Mouse (Mus musculus) bone marrow macrophage, adult 2 months (primary cell): ENCODE results near the gene Nt5c. TPM values are rescaled to one million over a fixed set of nuclear protein-coding genes. Genes with fewer than 3 reads are reported as not detected.
A peak's percentile ranks its signal among the peaks of the same experiment; 100 is the strongest.

Experiments
- H3K27ac ChIP-seq: 2 replicates; pipeline ENCODE4 v1.5.1; 2012; ENCODE audit warnings: low read depth, low read length; ENCODE audit not compliant: insufficient read depth
- H3K4me1 ChIP-seq: 2 replicates; pipeline ENCODE4 v1.6.1; 2012; ENCODE audit warnings: low read length; ENCODE audit not compliant: control insufficient read depth, insufficient read depth
- H3K4me3 ChIP-seq: 2 replicates; pipeline ENCODE4 v1.5.1; 2012; ENCODE audit warnings: mild to moderate bottlenecking, low read length, moderate library complexity; ENCODE audit not compliant: insufficient read depth
- CTCF ChIP-seq: IDR thresholded peaks from 2 replicates; pipeline ENCODE4 v1.5.1; 2012; ENCODE audit warnings: low read depth, mild to moderate bottlenecking, low read length, moderate library complexity
- POLR2A ChIP-seq: IDR thresholded peaks from 2 replicates; pipeline ENCODE4 v1.6.1; 2012; ENCODE audit warnings: mild to moderate bottlenecking, low read depth, low read length, borderline replicate concordance
- polyA plus RNA-seq: library from polyadenylated mRNA; stranded (reverse); fragments of >200 nt; gene quantifications from 2 replicates; pipeline ENCODE4 v1.2.4, GENCODE M21; 2012; ENCODE audit not compliant: missing spikeins, insufficient read depth, insufficient read length

Nt5c gene
- polyA plus RNA-seq, 1 experiment: 66.3 TPM

GRCm38 (mm10) chr11:115485155-115485554 is 6.5 kb downstream of the Nt5c start:
- no peak overlapping the region for H3K4me3 ChIP-seq
- no peak for TF ChIP-seq POLR2A
- no peak for TF ChIP-seq CTCF
- H3K4me1 ChIP-seq: no peaks in the 10 kb centered on the region
- no peak overlapping the region for H3K27ac ChIP-seq

- Histone ChIP-seq H3K27ac (no peak overlapping the region), H3K4me1 (peaks cover 7% of the 10 kb centered on the region), H3K4me3 (no peak overlapping the region)
- peak; percentile 74 for TF ChIP-seq CTCF
- TF ChIP-seq POLR2A: no peak
Measured at GRCm38 (mm10) chr11:115483726-115484125, 7.9 kb downstream of the Nt5c start.

DNA sequence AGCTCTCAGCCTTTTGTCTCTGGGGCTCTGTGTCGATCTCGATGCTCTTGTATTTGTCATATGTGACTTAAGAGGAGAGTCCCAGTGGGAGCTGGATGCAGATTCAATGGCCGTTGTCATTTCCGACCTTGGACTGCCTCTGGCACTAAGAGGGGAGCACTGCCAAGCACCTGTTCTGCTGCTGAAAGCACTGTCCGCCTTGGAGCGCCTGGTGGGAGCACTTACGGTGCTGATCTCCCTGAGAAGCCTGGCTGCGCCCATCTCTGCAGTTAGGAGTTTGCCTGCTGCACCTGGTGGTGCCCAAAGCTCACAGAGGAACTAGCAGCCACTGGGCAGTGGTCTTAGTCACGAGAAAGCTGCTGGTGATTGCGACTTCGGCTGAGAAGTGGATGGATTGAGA is 8.4 kb downstream of the Nt5c start:
- Histone ChIP-seq H3K4me1 (peaks cover 10% of the 10 kb centered on the region), H3K27ac (no peak overlapping the region), H3K4me3 (no peak overlapping the region)
- TF ChIP-seq POLR2A (no peak), CTCF (no peak)

DNA sequence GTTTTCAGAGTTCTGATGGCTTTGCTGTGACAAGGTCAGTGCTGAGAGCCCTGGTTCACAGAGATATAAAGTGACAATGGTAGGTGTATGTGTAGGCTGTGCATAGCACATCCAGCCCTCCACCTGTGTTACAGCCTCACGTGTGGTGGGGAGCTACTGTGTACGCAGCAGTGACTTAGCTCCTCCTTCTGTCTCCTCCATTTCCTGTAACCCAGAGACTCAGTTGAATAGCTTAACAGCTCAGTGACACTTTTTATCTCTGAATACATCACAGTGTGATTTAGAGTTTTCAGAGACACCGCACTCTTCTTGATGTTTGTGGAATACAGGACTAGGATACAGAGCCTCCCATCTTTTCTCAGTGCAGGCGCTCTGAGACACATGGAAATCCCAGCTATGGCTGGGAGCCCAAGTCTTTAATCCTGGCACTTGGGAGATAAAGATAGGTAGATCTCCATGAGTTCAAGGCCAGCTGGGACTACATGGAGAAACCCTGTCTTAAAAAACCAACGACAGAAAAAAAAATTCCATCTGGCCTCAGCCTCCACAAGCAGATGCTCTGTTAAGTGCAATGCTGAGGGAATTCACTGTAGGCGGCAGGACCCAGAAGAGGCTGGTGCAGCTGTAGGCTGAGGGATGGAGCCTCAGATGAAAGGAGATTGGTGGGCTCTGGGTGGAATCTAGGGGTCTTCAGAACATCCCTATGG is 10.0 kb downstream of the Nt5c start:
- Histone ChIP-seq H3K4me3 (no peak overlapping the region), H3K4me1 (peaks cover 16% of the 10 kb centered on the region), H3K27ac (no peak overlapping the region)
- no peak for TF ChIP-seq CTCF
- TF ChIP-seq POLR2A: no peak

DNA sequence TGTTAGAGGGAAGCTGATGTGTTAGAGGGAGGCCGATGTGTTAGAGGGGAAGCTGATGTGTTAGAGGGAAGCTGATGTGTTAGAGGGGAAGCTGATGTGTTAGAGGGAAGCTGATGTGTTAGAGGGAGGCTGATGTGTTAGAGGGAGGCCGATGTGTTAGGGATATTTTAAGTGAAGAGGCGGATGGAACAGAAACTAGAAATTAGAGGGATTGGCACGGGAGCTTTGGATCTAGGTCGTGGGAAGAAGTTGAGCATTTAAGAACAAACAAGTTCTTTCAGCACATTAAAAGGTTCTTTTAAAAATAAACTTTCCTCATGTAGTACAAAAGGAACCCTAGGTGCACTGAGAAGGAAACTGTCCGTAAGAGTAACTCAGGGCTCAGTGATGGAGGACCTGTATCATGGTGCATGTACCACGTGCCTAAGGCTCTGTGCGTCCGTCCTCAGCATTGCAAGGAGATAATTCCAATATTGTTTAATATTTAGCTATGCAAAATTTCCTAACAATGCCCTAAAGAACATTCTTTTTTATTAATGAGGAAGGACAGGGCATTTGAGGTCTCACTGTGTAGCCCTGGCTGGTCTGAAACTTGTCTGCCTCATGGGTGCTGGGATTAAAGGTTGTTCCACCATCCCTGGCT is 13.2 kb downstream of the Nt5c start:
- H3K4me3 ChIP-seq: peak overlapping the region; percentile 17; the same call in 1 of the 2 replicates
- peak overlapping the region; percentile 70 for H3K27ac ChIP-seq
- H3K4me1 ChIP-seq: peaks cover 24% of the 10 kb centered on the region
- TF ChIP-seq CTCF (no peak), POLR2A (no peak)

- Histone ChIP-seq H3K4me1 (peaks cover 26% of the 10 kb centered on the region), H3K4me3 (peak overlapping the region; percentile 80), H3K27ac (peak overlapping the region; percentile 74)
Measured at GRCm38 (mm10) chr11:115477388-115477787, 14.3 kb downstream of the Nt5c start.

GRCm38 (mm10) chr11:115476630-115477029 is 15.0 kb downstream of the Nt5c start:
- Histone ChIP-seq H3K27ac (peak overlapping the region; percentile 74), H3K4me1 (peaks cover 26% of the 10 kb centered on the region)

DNA sequence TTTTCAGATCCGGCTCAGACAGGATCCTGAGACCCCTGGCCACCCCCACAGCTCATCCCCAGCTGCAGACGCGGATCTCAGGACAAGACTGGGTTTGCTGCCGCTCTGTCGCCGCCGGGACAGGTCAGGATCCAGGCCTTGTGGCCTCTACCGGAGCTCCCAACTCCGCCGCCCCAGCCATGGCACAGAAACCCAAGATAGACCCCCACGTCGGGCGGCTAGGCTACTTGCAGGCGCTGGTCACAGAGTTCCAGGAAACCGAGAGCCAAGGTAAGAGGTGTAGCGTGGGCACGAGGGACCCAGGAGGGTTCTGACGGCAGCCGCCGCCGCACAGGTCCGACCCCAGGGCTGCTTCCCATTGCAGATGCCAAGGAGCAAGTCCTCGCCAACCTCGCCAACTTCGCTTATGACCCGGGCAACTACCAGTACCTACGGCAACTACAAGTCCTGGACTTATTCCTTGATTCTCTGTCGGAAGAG is 15.9 kb downstream of the Nt5c start:
- 0 out of 2 replicates have a peak, but pooled peaks have one; percentile 12 for TF ChIP-seq POLR2A
- no peak for TF ChIP-seq CTCF
- Histone ChIP-seq H3K27ac (peak overlapping the region; percentile 74), H3K4me3 (peak overlapping the region; percentile 80), H3K4me1 (peaks cover 26% of the 10 kb centered on the region)

More at GRCm38 (mm10) chr11:115476630-115477029, 15.0 kb downstream of the Nt5c start:
- peak overlapping the region; percentile 80 for H3K4me3 ChIP-seq

- Histone ChIP-seq H3K4me1 (peaks cover 26% of the 10 kb centered on the region), H3K4me3 (peak within 1 kb of the TSS; percentile 80), H3K27ac (peak within 1 kb of the TSS; percentile 74)
- TF ChIP-seq CTCF (no peak), POLR2A (0 out of 2 replicates have a peak, but pooled peaks have one; percentile 0)
Measured at GRCm38 (mm10) chr11:115475025-115475757, 16.5 kb downstream of the Nt5c start, which contains the start of gene Armc7. TSS of gene Armc7 (plus strand) at chr11:115475667.

DNA sequence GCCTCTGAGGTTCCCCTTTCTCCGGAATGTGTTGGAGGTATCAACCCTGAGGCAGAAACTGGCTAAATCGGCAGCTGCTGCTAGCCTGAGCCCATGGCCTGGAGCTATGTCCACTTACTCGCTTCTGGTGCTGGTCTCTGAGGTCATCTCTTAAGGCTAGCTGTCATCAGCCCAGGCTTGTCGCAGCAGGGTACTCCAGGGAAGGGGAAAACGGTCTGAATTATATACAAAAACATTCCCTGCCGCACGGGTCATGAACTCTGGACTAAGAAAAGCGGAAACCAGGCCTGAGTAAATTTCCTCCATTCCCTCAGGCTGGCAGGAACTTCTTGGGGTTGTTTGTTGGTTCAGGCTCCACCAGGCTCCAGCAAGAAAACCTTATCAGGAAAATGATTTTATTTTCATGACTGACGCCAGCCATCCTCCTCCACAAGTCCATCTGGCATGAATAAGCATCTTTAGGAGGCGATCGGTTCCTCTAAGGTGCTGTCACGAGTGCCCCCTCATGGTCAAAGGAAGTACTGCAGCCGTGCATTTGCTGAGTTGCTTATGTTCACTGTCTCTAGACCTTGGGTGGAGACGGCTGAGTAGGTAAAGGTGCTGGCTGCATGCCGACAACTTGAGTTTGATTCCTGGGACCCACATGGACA is 17.9 kb downstream of the Nt5c start:
- TF ChIP-seq CTCF: peak; percentile 55
- no peak for TF ChIP-seq POLR2A

More for the DNA sequence above, 17.9 kb downstream of the Nt5c start:
- no peak overlapping the region for H3K4me3 ChIP-seq
- peaks cover 19% of the 10 kb centered on the region for H3K4me1 ChIP-seq
- no peak overlapping the region for H3K27ac ChIP-seq
